Mouse (Mus musculus): Measurements from ENCODE around the gene Lss. TPM values are rescaled to one million over a fixed set of nuclear protein-coding genes. Genes with fewer than 3 reads are reported as not detected.

Gene Lss
- polyA plus RNA-seq, 1 experiment from 2014 or later: 15.8 TPM

GRCm38 (mm10) chr10:76590197-76590596, 58.8 kb downstream of the Lss start:
- Histone ChIP-seq H3K36me3 (replicated peaks; ENCODE audit: insufficient read depth, low read length) (0 out of 2 replicates have a peak, but pooled peaks cover 6% of the 10 kb centered on the region), H3K9ac (replicated peaks) (no peak overlapping the region), H3K4me1 (ENCODE audit: insufficient read depth) (0 out of 2 replicates have a peak, but pooled peaks cover 4% of the 10 kb centered on the region), H3K27me3 (ENCODE audit: insufficient read depth, low read length) (no peaks in the 10 kb centered on the region), H3K4me2 (ENCODE audit: low read depth, low read length) (no peak overlapping the region), H3K27ac (ENCODE audit: low read depth) (no peak overlapping the region), H3K4me3 (ENCODE audit: low read depth, low read length) (no peak overlapping the region), H3K9me3 (ENCODE audit: low read length) (no peaks in the 10 kb centered on the region)
- DNase-seq (no peak), ATAC-seq (no peak)
- WGBS (ENCODE audit: insufficient replicate concordance): 80% methylated on average over 11 of the region's 11 CpGs
- no peak for TF ChIP-seq CTCF (IDR thresholded peaks at IDR 0.05; ENCODE audit: low read depth)
- no peak for TF ChIP-seq EP300 (IDR thresholded peaks at IDR 0.05; ENCODE audit: low read depth)

GRCm38 (mm10) chr10:76596338-76596737, 65.0 kb downstream of the Lss start:
- Histone ChIP-seq H3K9me3 (ENCODE audit: low read length) (no peaks in the 10 kb centered on the region), H3K27me3 (ENCODE audit: insufficient read depth, low read length) (no peaks in the 10 kb centered on the region), H3K4me1 (ENCODE audit: insufficient read depth) (0 out of 2 replicates have a peak, but pooled peaks cover 4% of the 10 kb centered on the region), H3K4me2 (ENCODE audit: low read depth, low read length) (no peak overlapping the region), H3K9ac (replicated peaks) (no peak overlapping the region), H3K27ac (ENCODE audit: low read depth) (no peak overlapping the region), H3K4me3 (ENCODE audit: low read depth, low read length) (no peak overlapping the region), H3K36me3 (replicated peaks; ENCODE audit: insufficient read depth, low read length) (no peaks in the 10 kb centered on the region)
- no peak for TF ChIP-seq EP300 (IDR thresholded peaks at IDR 0.05; ENCODE audit: low read depth)
- no peak for TF ChIP-seq CTCF (IDR thresholded peaks at IDR 0.05; ENCODE audit: low read depth)
- no peak for DNase-seq
- ATAC-seq: no peak
- WGBS (ENCODE audit: insufficient replicate concordance): 89% methylated on average over 31 of the region's 31 CpGs

- no peaks in the 10 kb centered on the region for H3K4me1 ChIP-seq (ENCODE audit: insufficient read depth)
- H3K9ac ChIP-seq (replicated peaks): no peak overlapping the region
- no peak overlapping the region for H3K4me2 ChIP-seq (ENCODE audit: low read depth, low read length)
- H3K9me3 ChIP-seq (ENCODE audit: low read length): no peaks in the 10 kb centered on the region
- no peak for TF ChIP-seq EP300 (IDR thresholded peaks at IDR 0.05; ENCODE audit: low read depth)
- H3K36me3 ChIP-seq (replicated peaks; ENCODE audit: insufficient read depth, low read length): no peaks in the 10 kb centered on the region
- DNase-seq: no peak
- 57% methylated on average over 3 of the region's 3 CpGs for WGBS (ENCODE audit: insufficient replicate concordance)
- H3K4me3 ChIP-seq (ENCODE audit: low read depth, low read length): no peak overlapping the region
- H3K27ac ChIP-seq (ENCODE audit: low read depth): no peak overlapping the region
- ATAC-seq: no peak
- H3K27me3 ChIP-seq (ENCODE audit: insufficient read depth, low read length): no peaks in the 10 kb centered on the region
These were observed 71.3 kb downstream of the Lss start for GRCm38 (mm10) chr10:76602690-76603089.

Other genes starting within 250 kb of the Lss start
- 0.67 and 0.97 TPM in 2 replicates for gene Dip2a, start 186.3 kb upstream of the Lss start, polyA plus RNA-seq (2015; fragmentation: Nextera tagmentation; extraction: Ambion mirVana)
- 1.2 TPM in 1 of 2 replicates, not detected in the other for gene AC141477.1, start 91.1 kb upstream of the Lss start, polyA plus RNA-seq (2015; fragmentation: Nextera tagmentation; extraction: Ambion mirVana)
- 4.5 and 5.4 TPM in 2 replicates for gene Pcnt, start 88.8 kb upstream of the Lss start, polyA plus RNA-seq (2015; fragmentation: Nextera tagmentation; extraction: Ambion mirVana)
- not detected in 2 replicates for gene 2610028H24Rik, start 82.5 kb upstream of the Lss start, polyA plus RNA-seq (2015; fragmentation: Nextera tagmentation; extraction: Ambion mirVana)
- 14.9 and 18.2 TPM in 2 replicates for gene Mcm3ap, start 62.7 kb upstream of the Lss start, polyA plus RNA-seq (2015; fragmentation: Nextera tagmentation; extraction: Ambion mirVana)
- 2.5 and 2.7 TPM in 2 replicates for gene Ybey, start 62.5 kb upstream of the Lss start, polyA plus RNA-seq (2015; fragmentation: Nextera tagmentation; extraction: Ambion mirVana)
- not detected in 2 replicates for gene Spatc1l, start 30.7 kb downstream of the Lss start, polyA plus RNA-seq (2015; fragmentation: Nextera tagmentation; extraction: Ambion mirVana)
- 171 TPM in 2 replicates for gene Ftcd, start 44.1 kb downstream of the Lss start, polyA plus RNA-seq (2015; fragmentation: Nextera tagmentation; extraction: Ambion mirVana)
- 5.9 and 6.2 TPM in 2 replicates for gene Col6a2, start 92.0 kb downstream of the Lss start, polyA plus RNA-seq (2015; fragmentation: Nextera tagmentation; extraction: Ambion mirVana)
- gene Col6a1, start 194.6 kb downstream of the Lss start, polyA plus RNA-seq (2015; fragmentation: Nextera tagmentation; extraction: Ambion mirVana): 7.7 and 8.7 TPM in 2 replicates